Mouse (Mus musculus) midbrain, postnatal 0 days (tissue): Measurements from ENCODE around the gene Zfp235. TPM values are rescaled to one million over a fixed set of nuclear protein-coding genes. Genes with fewer than 3 reads are reported as not detected.

Experiments
- ATAC-seq: fragments of 200-750 bp; cut with Nextera tagmentation; 2 replicates; pipeline ENCODE4 v1.8.0; 2017; ENCODE audit warnings: moderate number of reproducible peaks, mild to moderate bottlenecking, moderate TSS enrichment, moderate library complexity; ENCODE audit not compliant: low FRiP score
- DNase-seq: peaks from one replicate; pipeline ENCODE4 v3.0.0-alpha.2; 2015; ENCODE audit warnings: low spot score
- H3K27ac ChIP-seq: fragments of 300-500 bp; sonication (generic); 2 replicates; pipeline ENCODE4 v1.5.1; 2014; ENCODE audit warnings: low read depth, mild to moderate bottlenecking, low read length, mixed read lengths
- H3K27me3 ChIP-seq: fragments of 300-500 bp; sonication (generic); 2 replicates; pipeline ENCODE4 v1.6.1; 2014; ENCODE audit warnings: low read length, control low read depth, mixed read lengths; ENCODE audit not compliant: insufficient read depth
- H3K36me3 ChIP-seq: fragments of 300-500 bp; sonication (generic); 2 replicates; pipeline ENCODE4 v1.6.1; 2014; ENCODE audit warnings: low read length, control low read depth, mixed read lengths; ENCODE audit not compliant: insufficient read depth
- H3K4me1 ChIP-seq: fragments of 300-500 bp; sonication (generic); 2 replicates; pipeline ENCODE4 v1.6.1; 2014; ENCODE audit warnings: mild to moderate bottlenecking, control low read depth, antibody characterized with exemption, low read length, mixed read lengths; ENCODE audit not compliant: insufficient read depth
- H3K4me2 ChIP-seq: fragments of 300-500 bp; sonication (generic); 2 replicates; pipeline ENCODE4 v1.6.1; 2014; ENCODE audit warnings: low read depth, mild to moderate bottlenecking, low read length, mixed read lengths; ENCODE audit not compliant: poor library complexity, severe bottlenecking
- H3K4me3 ChIP-seq: fragments of 300-500 bp; sonication (generic); 2 replicates; pipeline ENCODE4 v1.5.1; 2014; ENCODE audit warnings: low read depth, mild to moderate bottlenecking, low read length, moderate library complexity
- H3K9ac ChIP-seq: fragments of 300-500 bp; sonication (generic); replicated peaks from 2 replicates; pipeline ENCODE4 v1.6.1; 2014; ENCODE audit warnings: mild to moderate bottlenecking, low read length, moderate library complexity, mixed read lengths; ENCODE audit not compliant: poor library complexity, severe bottlenecking
- H3K9me3 ChIP-seq: fragments of 300-500 bp; sonication (generic); 2 replicates; pipeline ENCODE4 v1.6.1; 2016; ENCODE audit warnings: low read length, control low read depth
- CTCF ChIP-seq: IDR thresholded peaks from 2 replicates; pipeline ENCODE4 v1.5.1; 2016; ENCODE audit warnings: antibody characterized with exemption, mild to moderate bottlenecking
- WGBS: fragments of 180-500 bp; shearing (Covaris S2); extraction: QIAGEN DNeasy Blood & Tissue Kit; methylation state at CpG from one replicate; pipeline ENCODE4 v1.1.7; 2014; 5-methylcytosine and 5-hydroxymethylcytosine counted together
- polyA plus RNA-seq: library from polyadenylated mRNA; unstranded; fragments of >200 nt; fragmentation: Nextera tagmentation; extraction: Ambion mirVana; gene quantifications from 2 replicates; pipeline ENCODE4 v1.2.1, GENCODE M21; 2015
- total RNA-seq: library from RNA; depleted of rRNA; stranded (reverse); fragments of >200 nt; gene quantifications from 2 replicates; pipeline ENCODE4 v1.2.3, GENCODE M21; 2014; rRNA removed

The Zfp235 gene
- total RNA-seq (28.0 and 29.9 TPM in 2 replicates), polyA plus RNA-seq (20.4 and 22.8 TPM in 2 replicates)

DNA sequence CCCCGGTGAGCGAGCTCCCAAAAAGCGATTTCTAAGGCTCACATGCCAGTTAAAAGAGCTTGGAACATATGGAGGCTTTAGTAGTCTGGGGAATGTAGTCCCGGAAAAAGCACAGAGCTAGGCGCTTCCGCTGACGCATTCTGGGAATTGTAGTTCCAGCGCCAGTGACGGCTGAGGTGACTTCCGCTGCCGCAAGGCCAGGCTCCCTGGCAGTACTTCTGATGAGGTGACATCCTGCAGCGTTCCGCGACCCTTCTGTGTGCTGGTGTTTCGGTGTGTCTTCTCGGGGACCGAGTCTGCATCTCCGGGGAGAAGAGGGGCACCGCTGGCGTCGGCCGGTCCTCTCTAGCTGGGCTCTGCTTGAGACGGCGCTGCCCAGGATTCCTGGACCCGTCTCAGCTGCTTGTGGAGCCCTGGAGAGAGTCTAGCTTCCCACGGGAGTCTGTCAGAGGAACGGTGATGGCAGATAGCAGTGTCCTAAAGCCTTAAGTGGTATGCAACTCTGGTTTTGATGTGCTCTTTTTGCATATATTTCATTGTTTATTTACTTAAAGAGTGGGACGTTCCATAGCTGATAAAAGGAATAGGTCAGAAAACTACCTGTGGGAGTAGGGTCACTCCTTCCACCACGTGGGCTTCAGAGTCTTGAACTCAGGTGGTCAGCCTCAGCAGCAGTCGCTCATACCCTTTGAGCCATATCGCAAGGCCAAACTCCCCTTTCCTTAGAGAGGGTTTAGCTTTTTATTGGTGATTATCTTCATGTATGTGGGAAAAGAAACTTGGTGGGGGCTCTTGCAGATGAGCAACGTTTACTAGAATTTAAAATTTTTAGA lies at the start of gene Zfp235:
Gene Zfp235, plus strand, starts transcription at position 174 of the 833 bp plus-strand sequence.
- peak; percentile 92 for ATAC-seq
- peak within 1 kb of the TSS; percentile 59 for H3K27ac ChIP-seq
- 4% methylated on average over 32 of the region's 32 CpGs for WGBS

DNA sequence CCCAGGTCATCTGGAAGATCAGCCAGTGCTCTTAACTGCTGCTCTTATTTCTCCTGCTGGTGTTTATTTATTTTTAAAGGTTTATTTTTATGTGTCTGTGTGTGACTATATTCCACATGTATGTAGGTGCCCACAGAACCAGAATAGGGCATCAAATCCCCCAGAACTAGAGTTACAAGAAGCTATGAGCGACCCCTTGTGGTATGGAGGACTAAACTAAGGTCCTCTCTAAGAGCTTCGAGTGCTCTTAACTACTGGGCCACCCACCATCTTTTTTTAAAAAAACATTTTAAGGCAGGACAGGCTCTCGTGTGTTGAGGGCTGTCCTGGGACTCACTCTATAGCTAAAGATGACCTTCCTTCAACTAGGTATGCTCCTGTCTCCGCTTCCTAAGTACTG lies 47.1 kb upstream of the Zfp235 start:
- no peak for ATAC-seq
- 96% methylated on average over 4 of the region's 4 CpGs for WGBS

More for the DNA sequence above, at the start of gene Zfp235:
- TF ChIP-seq CTCF, result no peak
- Histone ChIP-seq H3K9ac (peak within 1 kb of the TSS; percentile 81), H3K4me3 (peak within 1 kb of the TSS; percentile 84), H3K4me1 (peaks cover 7% of the 10 kb centered on the region; the same call in 1 of the 2 replicates), H3K9me3 (no peaks in the 10 kb centered on the region), H3K36me3 (peaks cover 11% of the 10 kb centered on the region), H3K4me2 (peak within 1 kb of the TSS; percentile 80), H3K27me3 (no peaks in the 10 kb centered on the region)
- DNase-seq, result peak; percentile 95

DNA sequence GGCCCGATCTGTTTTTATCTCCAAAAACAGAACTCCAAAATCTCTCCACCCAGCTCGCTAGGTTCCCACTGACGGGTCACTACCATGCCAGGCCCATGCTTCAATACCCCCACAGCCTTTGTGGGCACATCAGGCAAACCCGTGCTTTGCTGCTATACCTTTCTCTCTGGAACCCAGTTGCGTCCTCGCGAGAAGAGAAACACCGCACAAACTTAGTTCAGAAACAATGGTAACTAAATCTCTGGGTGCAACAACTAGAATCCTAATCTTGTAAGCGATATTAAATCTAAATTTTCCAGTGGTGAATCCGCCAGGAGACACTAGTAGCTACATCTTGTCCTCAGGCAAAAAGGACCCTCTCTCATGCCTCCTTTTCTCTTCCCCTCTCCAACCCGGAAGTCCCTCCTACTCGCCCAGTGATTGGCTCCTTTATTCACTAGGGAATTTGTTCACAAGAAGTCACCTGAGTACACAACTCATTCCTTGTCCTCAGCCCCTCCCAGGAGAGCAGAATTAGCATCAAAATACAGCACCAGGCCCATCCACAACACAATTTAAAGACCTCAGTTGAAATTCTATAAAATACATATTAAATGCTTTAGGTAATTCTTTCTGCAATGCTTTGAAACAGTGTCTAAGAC lies 46.4 kb upstream of the Zfp235 start:
- no peak overlapping the region for H3K27ac ChIP-seq
- H3K9ac ChIP-seq, result no peak overlapping the region
- no peak overlapping the region for H3K4me3 ChIP-seq
- TF ChIP-seq CTCF, result no peak
- H3K4me2 ChIP-seq, result no peak overlapping the region
- H3K27me3 ChIP-seq, result no peaks in the 10 kb centered on the region
- H3K36me3 ChIP-seq, result no peaks in the 10 kb centered on the region; the same call in 1 of the 2 replicates
- WGBS, result over 99% methylated on average over 12 of the region's 12 CpGs
- DNase-seq, result no peak
- H3K4me1 ChIP-seq, result peaks cover 4% of the 10 kb centered on the region
- ATAC-seq, result no peak
- 0 out of 2 replicates have a peak, but pooled peaks cover 5% of the 10 kb centered on the region for H3K9me3 ChIP-seq

More for the DNA sequence above, 47.1 kb upstream of the Zfp235 start:
- no peak for TF ChIP-seq CTCF
- Histone ChIP-seq H3K9me3 (0 out of 2 replicates have a peak, but pooled peaks cover 5% of the 10 kb centered on the region), H3K4me1 (peaks cover 9% of the 10 kb centered on the region), H3K27me3 (no peaks in the 10 kb centered on the region), H3K27ac (no peak overlapping the region), H3K36me3 (no peaks in the 10 kb centered on the region; the same call in 1 of the 2 replicates), H3K9ac (no peak overlapping the region), H3K4me2 (no peak overlapping the region), H3K4me3 (no peak overlapping the region)
- DNase-seq, result no peak

DNA sequence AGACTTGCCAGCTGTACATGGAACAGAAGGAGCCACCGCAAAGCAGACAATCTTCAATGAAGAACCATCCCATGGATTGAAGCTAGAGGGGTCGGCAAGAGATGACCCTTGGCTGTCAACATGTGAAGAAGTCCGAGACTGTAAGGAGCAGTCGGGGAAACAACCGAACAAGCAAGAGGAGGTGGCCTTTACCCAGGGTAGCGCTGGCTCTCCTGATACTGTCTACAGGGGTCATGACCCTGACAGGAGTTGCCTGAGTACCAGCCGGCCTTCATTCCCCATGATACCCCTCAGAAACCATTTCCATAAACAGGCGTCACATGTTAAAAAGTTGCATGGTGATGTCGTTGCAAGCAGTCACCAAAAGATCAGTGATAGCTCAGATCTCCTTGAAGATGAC lies 29.6 kb upstream of the Zfp235 start:
- Histone ChIP-seq H3K27ac (no peak overlapping the region), H3K9me3 (peaks cover 79% of the 10 kb centered on the region), H3K27me3 (no peaks in the 10 kb centered on the region), H3K4me3 (no peak overlapping the region), H3K9ac (no peak overlapping the region), H3K4me1 (no peaks in the 10 kb centered on the region), H3K36me3 (peaks cover 85% of the 10 kb centered on the region), H3K4me2 (no peak overlapping the region)
- TF ChIP-seq CTCF, result no peak
- ATAC-seq (no peak), DNase-seq (no peak)
- WGBS, result 98% methylated on average over 9 of the region's 9 CpGs

DNA sequence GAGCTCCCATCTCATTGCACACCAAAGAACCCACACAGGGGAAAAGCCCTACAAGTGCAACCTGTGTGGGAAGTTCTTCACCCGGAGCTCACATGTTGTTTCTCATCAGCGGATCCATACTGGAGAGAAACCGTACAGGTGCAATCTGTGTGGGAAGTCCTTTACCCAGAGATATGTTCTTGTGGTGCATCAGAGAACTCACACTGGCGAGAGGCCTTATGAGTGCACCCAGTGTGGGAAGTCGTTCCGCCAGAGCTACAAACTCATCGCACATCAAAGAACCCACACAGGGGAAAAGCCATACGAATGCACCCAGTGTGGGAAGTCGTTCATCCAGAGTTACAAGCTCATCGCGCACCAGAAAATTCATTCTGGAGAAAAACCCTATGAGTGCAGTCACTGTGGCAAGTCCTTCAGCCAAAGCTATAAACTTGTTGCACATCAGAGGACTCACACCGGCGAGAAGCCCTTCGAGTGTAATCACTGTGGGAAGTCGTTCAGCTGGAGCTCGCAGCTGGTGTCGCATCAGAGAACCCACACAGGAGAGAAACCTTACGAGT lies 28.7 kb upstream of the Zfp235 start:
- DNase-seq (no peak), ATAC-seq (0 out of 2 replicates have a peak, but pooled peaks have one; percentile 20)
- WGBS, result 93% methylated on average over 18 of the region's 18 CpGs

More for the DNA sequence above, 28.7 kb upstream of the Zfp235 start:
- H3K27me3 ChIP-seq, result no peaks in the 10 kb centered on the region
- 0 out of 2 replicates have a peak overlapping the region, but pooled peaks have one; percentile 1 for H3K4me3 ChIP-seq
- no peak overlapping the region for H3K27ac ChIP-seq
- peaks cover 79% of the 10 kb centered on the region for H3K9me3 ChIP-seq
- H3K4me1 ChIP-seq, result no peaks in the 10 kb centered on the region
- H3K4me2 ChIP-seq, result no peak overlapping the region
- no peak for TF ChIP-seq CTCF
- peaks cover 76% of the 10 kb centered on the region for H3K36me3 ChIP-seq
- no peak overlapping the region for H3K9ac ChIP-seq
